Mouse (Mus musculus) liver, adult (tissue): ENCODE results near the gene Rxrg.

Experiments
- GATA4 ChIP-seq: IDR thresholded peaks from 2 replicates; pipeline ENCODE4 v1.6.1; 2014; ENCODE audit warnings: mild to moderate bottlenecking, low read length; ENCODE audit not compliant: insufficient replicate concordance

Gene Rxrg

DNA sequence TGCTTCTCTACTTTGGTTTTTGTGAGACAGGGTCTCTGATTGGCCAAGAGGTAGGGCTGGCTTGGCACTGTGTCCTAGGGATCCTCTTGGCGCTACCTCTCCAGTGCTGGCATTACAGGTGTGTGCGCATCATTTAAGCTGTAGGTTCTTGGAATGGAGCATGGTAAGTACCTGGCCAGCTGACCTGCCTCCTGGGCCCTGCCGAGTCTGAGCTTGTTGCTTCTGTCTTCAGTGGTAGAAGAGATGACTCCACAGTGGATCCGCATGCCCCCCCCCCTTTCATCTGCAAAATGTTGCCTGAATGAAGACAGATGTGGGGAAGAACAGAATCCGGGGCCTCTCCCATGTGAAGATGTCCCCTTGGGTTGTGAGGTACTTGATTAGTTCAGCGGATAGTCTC, 80.9 kb downstream of the Rxrg start:
- TF ChIP-seq GATA4 = no peak

DNA sequence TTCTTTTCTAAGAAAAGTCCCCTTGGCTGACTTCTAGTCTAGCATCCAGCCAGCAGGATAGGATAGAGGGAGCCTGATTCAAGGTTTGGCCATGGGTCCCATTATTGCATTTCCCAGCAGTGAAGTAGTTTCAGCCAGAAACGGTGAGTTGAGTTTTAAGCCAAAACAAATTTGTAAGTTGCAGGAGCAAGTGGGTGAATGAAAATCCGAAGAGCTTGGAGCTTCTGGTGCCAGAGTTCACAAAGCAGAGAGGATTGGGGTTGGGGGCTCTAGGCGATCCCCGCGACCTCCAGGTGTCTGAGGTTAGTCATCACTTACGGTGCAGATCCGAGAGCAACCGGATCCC, 89.8 kb downstream of the Rxrg start:
- TF ChIP-seq GATA4 = no peak

- no peak for TF ChIP-seq GATA4
Observed at GRCm38 (mm10) chr1:167688347-167689231, 90.4 kb downstream of the Rxrg start.

- TF ChIP-seq GATA4 = no peak
Observed at GRCm38 (mm10) chr1:167689232-167689261, 90.9 kb downstream of the Rxrg start, which contains the start of gene Lmx1a. Lmx1a (plus strand) TSS chr1:167689237.
